Mouse (Mus musculus) C2C12 (cell line): ENCODE data around the gene Dnajc28.

Experiments used
- CEBPB ChIP-seq: IDR thresholded peaks from one replicate; pipeline ENCODE4 v1.6.1; 2011; ENCODE audit warnings: low read depth, mild to moderate bottlenecking, control low read depth, moderate library complexity
- CTCF ChIP-seq: IDR thresholded peaks from one replicate; pipeline ENCODE4 v1.5.1; 2011; ENCODE audit not compliant: control insufficient read depth, insufficient read depth, insufficient read length
- MAX ChIP-seq: IDR thresholded peaks from one replicate; pipeline ENCODE4 v1.6.1; 2011; ENCODE audit warnings: mild to moderate bottlenecking, control low read depth

GRCm38 (mm10) chr16:91564580-91565291 lies 54.1 kb downstream of the Dnajc28 start:
- no peak for TF ChIP-seq CTCF
- TF ChIP-seq MAX, result no peak
- TF ChIP-seq CEBPB, result no peak
